Mouse (Mus musculus): ENCODE results near the gene Rnf222.

The Rnf222 gene

DNA sequence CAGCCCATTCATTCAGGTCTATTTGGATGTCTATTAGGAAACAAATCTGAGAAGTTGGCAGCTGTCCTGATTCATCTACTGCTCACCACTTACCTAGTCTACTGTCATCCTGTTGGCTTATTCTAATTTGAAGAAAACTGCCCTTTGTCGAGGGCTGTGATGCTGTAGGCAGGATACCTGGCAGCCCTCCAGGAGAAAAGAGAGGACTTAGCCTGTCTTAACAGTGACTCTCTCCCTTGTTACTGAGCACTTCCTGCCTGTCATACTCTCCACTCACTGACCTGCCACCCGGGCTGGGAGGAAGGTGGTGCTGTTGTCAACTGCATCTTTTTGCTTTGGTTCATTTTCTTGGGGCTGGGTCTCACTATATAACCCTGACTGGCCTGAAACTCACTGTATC is 2.3 kb downstream of the Rnf222 start:
- no peak for DNase-seq (ENCODE audit: low spot score)

DNA sequence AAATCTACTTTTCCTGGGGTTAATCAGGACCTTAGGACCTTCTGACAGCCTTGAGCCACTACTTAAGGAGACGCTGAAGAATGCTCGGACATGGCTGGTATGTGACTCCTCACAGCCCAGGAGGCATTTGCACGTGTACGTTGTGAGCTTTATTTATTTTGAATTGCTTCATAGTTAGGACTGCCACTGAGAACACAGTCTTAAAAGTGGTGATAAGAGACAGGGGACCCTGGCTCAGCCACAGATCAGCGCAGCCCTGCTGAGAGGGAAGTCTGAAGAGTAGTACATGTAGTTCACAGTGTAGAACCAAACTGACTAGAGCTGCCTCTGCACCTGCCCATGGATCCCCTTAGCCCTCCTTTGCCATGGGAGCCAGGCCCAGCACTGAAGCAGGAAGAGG is 3.5 kb downstream of the Rnf222 start:
- DNase-seq (ENCODE audit: low spot score) = no peak

DNA sequence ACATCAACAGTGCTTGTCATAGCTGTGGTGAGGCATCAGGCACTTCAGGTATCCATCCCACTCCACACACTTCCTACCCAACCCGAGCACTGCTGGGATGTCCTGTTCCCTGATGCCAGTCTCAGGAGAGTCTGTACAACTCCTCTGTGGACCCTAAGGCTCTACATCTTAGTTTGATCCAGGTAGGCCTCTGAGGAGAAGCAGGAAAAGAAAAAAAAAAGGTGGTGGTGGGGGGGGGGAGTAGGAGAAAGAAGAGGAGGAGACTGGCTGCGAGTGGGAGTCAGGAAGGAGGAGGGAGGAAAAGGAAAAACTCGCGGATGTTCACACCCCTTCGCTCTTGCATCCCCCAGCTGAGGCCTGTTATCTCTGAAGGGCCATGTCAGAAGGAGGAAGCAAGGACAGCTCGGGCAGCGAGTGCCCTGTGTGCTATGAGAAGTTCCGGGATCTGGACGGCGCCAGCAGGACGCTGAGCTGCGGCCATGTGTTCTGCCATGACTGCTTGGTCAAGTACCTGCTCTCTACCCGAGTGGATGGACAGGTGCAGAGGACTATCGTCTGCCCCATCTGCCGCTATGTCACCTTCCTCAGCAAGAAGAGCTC is 4.0 kb downstream of the Rnf222 start:
- no peak for DNase-seq (ENCODE audit: low spot score)

DNA sequence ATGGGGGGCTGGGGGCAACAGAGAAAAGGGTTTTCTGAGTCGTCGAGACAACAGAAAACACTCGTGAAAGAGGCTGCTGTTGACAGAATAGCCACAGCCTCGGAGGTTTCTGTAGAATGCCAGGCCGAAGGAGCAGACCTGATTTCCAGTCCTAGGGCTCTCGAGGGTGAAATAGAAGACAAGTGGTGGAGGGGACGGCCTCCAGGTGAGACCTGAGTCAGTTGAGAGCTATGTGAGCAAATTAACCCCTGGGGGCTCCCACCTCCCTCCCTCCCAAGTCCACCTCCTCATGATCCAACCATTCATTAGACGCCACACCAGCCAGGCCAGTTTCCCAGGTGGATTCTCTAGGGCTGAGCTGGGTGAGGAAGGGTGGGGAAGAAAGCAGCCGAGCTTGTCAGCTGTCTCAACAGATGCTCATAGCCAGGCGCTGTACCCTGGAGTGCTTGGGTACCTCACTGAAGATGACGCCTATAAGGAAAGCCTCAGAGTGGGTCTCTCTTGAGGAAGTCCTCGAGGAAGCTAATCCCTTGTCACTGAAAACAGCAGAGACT is 5.6 kb downstream of the Rnf222 start:
- DNase-seq (ENCODE audit: low spot score) = no peak

DNA sequence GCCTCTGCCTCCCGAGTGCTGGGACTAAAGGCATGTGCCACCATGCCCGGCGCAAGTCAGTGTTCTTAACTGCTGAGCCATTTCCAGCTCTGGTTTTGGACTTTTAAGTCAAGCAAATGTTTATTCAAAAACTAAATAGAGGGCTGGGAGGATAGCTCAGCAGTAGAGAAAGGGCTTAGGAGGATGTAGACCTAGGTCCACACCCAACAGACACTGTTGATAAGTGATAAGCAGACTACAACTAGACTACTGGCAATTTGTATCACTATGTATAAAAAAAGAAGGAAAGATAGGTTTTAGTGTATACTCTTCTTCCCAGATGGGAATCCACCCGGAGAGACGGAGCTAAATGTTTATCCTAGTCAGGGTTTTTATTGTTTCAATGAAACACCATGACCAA is 7.9 kb downstream of the Rnf222 start:
- DNase-seq (ENCODE audit: low spot score) = no peak

DNA sequence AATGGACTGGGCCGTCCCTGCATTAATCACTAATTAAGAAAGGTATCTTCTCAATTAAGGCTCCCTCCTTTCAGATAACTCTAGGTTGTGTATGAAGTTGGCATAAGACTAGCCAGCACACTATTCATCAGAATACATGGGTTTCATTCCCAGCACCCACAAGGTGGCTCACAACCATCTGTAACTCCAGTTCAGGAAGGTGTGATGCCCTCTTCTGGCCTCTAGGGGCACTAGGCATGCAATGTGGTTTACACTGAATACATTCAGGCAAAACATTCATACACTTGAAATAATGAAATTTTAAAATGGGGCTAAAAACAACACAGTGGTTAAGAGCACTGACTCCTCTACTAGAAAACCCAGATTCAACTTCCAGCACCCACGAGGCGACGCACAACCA is 8.8 kb downstream of the Rnf222 start:
- peak; percentile 46 for DNase-seq (ENCODE audit: low spot score)

DNA sequence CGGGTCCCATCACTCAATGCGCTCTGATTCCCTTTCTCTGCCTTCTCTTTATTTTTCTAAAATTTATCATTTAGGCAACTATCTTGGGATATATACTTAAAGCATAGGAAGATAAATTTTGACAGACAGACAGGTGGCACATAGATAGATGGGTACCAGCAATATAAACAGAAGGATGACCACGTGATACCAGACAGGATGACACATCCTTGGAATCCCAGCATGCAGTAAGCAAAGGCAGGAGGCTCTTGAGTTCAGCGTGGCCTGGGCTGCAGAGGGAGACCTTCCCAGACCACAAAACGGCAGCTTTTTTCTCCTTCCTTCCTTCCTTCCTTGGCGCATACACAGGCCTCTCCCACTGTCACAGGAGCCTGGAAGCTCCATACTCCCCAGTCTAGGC is 9.5 kb downstream of the Rnf222 start:
- DNase-seq (ENCODE audit: low spot score) = no peak

DNA sequence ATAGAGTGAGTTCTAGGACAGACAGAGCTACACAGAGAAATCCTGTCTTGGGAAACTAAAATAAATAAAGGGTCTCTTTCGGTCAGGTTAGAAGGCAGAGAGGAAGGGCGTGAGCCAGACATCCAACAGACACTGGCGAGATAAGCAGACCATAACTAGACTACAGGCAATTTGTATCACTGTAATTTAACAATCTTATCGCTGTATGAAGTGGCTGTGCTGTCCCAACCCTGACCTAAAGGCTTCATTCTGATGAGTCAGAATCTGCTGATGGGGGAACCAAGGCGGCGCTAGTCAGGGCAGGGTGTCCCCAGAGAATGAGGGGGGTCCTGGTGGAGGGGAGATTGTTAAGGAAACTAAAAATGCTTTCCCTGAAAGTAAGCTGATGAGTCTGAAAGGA is 10.4 kb downstream of the Rnf222 start:
- DNase-seq (ENCODE audit: low spot score) = no peak

DNA sequence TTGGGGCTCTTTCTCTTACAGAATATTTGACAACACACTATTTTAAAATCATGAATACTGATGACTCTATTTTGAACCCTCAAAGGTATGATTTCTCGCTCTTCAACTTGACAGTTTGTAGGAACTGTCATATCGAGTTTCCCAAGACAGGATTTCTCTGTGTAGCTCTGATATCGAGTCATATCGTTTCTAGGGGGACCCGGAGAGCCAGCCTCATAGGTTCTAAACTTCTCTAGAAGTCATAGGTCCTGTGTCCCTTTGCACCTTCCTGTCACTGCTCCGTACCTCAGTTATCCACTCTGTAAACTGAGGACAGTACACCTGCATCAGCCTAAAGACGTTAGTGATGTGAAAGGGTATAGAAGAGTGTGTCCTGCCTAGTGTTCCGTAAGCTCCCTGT is 11.5 kb downstream of the Rnf222 start:
- no peak for DNase-seq (ENCODE audit: low spot score)

DNA sequence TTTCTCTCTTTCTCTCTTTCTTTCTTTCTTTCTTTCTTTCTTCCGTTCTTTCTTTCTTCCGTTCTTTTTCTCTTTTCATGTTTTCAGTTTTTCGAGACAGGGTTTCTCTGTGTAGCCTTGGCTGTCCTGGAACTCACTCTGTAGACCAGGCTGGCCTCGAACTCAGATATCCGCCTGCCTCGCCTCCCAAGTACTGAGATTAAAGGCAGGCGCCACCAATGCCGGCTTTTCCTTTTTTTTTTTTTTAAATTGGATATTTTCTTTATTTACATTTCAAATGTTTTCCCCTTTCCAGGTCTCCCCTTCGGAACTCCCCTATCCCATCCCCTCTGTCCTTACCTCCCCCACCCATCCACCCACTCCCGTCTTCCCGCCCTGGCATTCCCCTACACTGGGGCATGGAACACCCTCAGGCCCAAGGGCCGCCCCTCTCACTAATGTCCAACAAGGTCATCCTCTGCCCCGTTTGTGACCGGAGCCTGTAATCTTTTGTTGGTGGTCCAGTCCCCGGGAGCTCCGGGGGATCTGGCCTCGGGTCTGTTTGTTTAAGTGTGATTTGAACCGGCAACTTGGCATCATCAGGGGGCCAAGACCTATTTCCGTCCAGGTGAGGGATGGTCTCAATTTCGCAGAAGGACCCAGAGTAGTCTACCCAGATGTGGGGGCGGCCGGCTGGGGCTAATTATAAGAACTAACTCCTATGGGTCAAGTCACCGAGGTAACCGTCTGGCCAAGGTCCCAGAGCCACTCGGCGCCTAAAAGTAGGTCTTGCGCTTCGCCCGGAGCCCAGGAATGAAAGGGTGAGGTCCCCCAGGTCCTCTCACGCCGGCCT is 12.4 kb downstream of the Rnf222 start:
- no peak for DNase-seq (ENCODE audit: low spot score)

DNA sequence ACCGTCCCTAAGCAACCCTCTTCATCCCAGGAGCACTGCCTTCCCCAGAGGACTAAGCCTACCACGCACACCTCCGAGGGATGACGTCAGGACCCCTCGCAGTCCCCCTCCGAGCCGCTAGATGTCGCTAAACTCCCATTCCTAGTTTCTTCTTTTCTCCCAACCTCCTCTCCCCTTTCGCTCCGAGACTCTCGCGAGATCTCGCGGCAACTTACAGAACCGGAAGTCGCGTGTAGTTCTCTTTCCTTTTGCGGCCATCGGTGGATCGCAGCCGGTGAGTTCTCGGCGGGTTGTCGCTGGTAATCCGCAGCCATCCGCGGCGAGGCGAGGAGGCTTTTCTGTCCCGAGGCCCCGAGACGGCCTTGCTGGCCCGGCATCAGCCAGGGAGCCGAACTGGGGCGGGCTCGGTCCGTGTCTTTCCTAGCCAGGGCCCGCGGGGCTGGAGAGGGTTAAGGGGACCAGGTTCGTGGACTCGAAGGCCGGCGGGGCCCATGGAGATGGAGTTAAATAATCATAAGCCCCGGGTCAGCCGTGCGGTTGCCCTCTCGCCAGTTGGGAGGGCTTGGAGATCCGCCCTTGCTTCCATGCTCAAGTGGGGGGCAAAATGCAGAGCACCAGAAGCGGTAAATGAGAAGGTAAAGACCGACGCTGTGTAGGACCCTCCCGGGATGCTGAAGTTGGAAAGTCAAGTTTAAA is 13.1 kb downstream of the Rnf222 start, which contains the start of gene Rpl26:
Rpl26 (plus strand) TSS at position 233 of the 696 bp plus-strand sequence.
- peak; percentile 99 for DNase-seq (ENCODE audit: low spot score)

DNA sequence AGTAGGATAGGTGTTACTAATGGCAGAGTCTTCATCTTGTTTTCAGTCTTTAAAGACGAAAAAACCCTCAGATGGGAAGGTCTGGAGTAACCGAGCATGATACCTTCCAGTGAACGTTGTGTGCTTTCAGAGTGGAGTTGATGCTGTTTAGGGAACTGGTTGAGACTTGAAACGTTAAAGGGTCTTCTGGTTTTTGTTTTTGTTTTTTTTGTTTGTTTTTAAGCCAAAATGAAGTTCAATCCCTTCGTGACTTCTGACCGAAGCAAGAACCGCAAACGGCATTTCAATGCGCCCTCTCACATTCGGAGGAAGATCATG is 13.7 kb downstream of the Rnf222 start:
- DNase-seq (ENCODE audit: low spot score) = peak; percentile 33

DNA sequence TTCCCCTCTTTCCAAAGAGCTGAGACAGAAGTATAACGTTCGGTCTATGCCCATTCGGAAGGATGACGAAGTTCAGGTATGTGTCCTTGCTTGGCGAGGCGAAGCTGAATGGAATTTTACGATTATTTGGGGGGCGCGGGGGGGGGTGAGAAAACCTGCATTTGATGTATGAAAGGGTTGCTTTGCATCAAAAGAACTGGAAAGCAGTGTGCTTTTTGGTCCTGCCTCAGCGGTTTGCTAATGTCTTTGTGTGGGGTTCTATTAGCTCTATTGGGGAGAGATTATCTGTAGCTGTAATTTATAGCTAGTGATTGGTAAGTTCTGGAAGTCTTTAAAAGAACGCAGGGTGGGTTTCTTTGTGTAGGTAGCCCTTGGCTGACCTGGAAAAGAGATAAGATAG is 14.0 kb downstream of the Rnf222 start:
- DNase-seq (ENCODE audit: low spot score) = no peak

DNA sequence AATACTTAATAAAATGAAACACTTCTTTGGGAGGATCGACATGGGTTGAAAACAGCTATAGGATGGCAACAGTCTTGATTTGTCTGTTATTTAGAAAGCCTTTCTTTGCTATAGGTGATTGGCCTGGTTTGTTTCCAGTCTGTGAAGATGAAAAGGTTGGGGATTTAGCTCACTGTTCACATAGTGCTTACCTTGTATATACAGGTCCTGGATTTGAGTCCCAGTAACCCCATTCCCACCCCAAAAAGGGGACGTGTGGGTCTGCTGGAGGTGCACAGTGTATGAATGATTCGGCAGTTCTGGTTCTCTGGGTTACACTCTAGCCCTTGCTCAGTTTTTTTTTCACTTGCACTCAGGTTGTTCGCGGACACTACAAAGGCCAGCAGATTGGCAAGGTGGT is 14.5 kb downstream of the Rnf222 start:
- no peak for DNase-seq (ENCODE audit: low spot score)

DNA sequence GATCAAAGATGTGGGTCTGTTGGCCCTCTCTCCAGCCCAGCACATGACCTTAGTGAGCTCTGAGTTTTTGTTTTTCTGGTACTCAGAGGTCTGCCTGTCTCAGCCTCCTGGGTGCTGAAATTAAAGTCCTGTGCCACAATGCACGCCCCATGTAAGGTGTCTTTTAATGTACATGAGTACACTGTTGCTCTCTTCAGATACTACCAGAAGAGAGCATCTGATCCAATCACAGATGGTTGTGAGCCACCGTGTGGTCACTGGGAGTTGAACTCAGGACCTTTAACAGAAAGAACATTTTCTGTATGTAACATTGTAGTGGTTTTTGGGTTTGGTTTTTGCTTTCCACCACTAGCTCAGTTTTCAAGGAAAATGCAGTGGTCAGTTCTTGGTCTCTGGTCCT is 15.4 kb downstream of the Rnf222 start:
- no peak for DNase-seq (ENCODE audit: low spot score)

DNA sequence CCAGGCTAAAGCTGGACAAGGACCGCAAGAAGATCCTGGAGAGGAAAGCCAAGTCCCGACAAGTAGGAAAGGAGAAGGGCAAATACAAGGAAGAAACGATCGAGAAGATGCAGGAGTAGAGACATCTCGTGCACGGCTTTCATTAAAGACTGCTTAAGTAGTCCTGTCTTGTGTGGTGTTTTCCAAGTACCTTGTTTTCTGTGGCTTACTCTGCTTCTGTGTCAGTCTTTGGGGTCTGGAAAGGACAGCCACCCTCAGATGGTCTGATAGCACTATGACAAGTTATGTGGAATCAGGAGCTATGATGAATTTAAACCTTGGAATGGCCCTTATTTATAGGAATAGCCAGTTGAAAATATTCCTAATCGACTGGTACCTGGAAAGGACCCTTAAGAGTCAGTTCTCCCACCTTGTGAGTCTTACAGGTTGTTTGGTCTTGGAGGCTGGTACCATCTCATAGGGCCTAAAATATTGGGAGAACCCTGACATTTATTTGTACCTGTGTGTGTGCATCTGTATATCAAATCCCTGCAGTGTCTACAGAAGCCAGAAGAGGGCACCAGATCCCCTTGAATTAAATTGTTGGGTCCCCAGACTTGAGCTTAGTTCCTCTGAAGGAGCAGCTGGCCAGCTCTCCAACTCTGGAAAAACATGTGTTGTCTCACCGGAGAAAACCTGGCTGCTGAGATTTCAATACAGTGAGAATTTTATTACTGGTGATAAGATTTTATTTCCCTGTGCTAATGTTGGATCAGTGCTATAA is 16.2 kb downstream of the Rnf222 start:
- DNase-seq (ENCODE audit: low spot score) = peak; percentile 86

DNA sequence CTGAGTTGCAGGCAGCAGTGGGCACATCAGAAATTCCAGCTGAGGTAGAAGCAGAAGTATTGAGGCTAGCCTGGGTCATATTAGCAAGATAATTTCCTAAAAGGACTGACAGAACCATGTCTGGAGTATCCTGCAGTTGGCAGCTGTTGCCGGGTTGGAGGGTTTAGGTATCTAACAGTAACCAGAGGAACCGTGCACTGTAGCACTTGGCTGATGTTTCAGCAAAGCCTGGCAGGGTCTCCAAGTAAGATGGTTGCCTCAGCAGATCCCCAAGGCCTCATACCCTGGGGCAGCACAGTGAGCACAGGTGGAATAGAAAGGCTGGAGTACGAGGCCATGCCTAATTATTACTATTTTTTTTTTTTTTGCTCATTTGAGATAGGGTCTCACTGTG is 16.8 kb downstream of the Rnf222 start:
- no peak for DNase-seq (ENCODE audit: low spot score)

DNA sequence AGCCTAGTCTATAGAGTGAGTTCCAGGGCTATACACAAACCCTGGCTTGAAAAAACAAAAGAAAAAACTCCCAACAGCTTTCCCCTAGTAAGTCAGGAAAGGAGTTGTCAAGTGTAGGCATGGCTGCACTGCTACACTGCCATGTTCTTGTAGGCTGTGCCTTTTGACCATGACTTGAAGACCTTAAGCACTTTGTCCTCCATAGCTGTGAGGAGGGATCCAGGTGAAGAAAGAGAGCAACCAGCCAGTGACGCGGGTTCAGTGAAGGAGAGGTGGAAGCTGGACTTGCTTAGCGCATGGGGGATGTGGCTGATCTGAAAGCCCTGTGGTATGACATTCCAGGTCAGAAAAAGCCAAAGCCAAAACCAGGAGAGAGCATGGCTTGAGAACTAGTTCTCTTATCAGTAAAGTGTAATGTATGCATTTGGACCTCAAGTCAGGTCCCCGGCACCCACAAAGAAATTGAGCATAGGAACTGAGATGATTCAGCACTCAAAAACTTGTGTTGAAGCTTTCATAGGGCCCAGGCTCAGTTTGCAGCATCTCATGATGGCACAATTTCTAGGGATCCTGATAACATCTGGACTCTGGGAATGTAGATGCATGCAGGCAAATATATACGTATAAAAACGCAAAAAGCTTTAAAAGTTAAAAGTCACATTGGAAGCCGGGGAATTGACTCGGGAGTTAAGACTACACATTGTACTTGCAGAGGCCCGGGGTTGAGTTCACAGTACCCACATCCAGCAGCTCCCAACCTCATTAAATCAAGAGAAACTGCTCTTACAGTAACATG is 17.5 kb downstream of the Rnf222 start:
- no peak for DNase-seq (ENCODE audit: low spot score)

DNA sequence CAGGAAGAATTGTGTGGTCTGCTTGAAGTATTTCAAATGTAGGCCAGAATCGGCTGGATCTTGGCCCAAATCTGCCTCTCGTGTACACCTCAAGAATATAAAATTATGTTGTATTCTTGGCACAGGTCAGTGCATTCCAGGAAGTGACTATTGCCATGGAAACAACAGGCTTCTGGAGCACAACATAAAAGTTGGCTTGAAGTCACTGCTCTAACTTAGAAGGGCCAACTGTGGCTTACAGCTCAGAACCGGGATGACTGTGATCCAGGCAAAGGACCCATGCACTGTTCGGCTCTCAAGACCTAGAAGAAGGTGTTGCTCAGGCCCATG is 18.1 kb downstream of the Rnf222 start:
- peak; percentile 26 for DNase-seq (ENCODE audit: low spot score)

DNA sequence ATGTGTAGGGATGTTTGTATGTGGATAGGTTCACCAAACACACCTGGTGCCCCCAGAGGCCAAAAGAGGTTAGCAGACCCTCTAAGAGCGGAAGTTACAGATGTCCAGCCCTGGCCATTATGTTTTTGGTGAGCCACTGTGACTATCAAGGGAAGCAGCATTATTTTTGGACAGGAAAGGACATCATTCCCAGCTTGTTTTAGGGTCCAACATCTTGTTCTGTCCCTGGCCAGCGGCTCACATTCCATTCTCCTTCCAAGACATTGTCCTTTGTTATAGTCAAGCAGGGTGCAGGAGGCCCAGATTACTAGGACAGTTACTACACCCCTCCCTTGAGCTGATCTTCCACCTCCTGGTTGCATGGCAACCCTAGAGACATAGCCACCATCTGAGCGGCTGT is 18.9 kb downstream of the Rnf222 start:
- DNase-seq (ENCODE audit: low spot score) = no peak

DNA sequence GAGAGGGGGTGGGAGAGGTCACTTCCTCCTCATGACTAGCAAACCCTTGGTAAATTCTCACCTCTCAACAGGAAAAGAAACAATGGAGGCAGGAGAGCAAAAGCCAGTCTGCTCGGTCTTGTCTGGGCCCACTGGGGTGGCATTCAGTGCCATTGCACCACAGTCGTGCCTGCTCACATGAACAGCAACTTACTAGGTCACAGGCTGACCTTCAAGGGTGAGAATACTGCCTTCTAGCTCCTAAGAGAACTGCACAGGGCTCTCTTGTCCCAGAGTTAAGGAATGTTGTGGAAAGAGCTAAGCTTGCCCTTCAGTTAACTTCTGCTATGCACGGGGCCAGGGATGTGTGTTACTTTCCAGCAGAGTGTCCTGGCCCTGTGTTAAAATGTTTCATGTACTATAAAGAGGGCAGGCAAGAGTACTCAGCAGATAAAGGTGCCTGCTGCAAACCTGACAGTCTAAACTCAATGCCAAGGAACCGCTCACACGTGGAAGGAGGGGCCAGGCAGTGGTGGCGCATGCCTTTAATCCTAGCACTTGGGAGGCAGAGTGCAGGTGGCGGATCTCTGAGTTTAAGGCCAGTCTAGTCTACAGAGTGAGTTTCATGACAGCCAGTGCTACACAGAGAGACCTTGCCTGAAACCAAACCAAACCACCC is 20.6 kb downstream of the Rnf222 start:
- DNase-seq (ENCODE audit: low spot score) = peak; percentile 38

Measured in adipocyte (in vitro differentiated cells).